ENCODE assay signal across 8 mouse cellular contexts in genomic region chr11:99385813-99386721, GRCm38 (mm10). TPM values are rescaled to one million over a fixed set of nuclear protein-coding genes. Genes with fewer than 3 reads are reported as not detected.
A peak's percentile ranks its signal among the peaks of the same experiment; 100 is the strongest.
DNase-seq lines count a peak whose midpoint lies in the region; ATAC-seq and TF ChIP-seq lines count a peak whose summit lies in the region.

No protein-coding gene starts in this region.

- no peaks in the 10 kb centered on the region for H3K9me3 ChIP-seq in forebrain, embryonic 11.5 days (ENCODE audit: control insufficient read depth, low read length)
- H3K9me3 ChIP-seq in heart, embryonic 16.5 days (replicated peaks; ENCODE audit: control insufficient read depth, low read length): no peaks in the 10 kb centered on the region
- H3K9me3 ChIP-seq in liver, embryonic 14.5 days (ENCODE audit: control insufficient read depth, low read length): no peaks in the 10 kb centered on the region
- no peaks in the 10 kb centered on the region for H3K9me3 ChIP-seq in stomach, embryonic 15.5 days

- peak; percentile 78 for DNase-seq in CD4-positive helper T cell, adult 2 months (ENCODE audit: low read depth, low spot score)
- peak; percentile 95 for DNase-seq in forebrain, embryonic 11.5 days (ENCODE audit: low spot score)
- DNase-seq in kidney, postnatal 36 days: peak; percentile 95 to 96
- DNase-seq in liver, embryonic 14.5 days (ENCODE audit: low read depth in 3 of 3, low spot score in 3 of 3): peak; percentile 40 to 55 (median 41)
- DNase-seq in neural tube, embryonic 10.5 days (ENCODE audit: extremely low spot score, low spot score): peak; percentile 93

- no peaks in the 10 kb centered on the region for H3K4me1 ChIP-seq in brown adipose tissue, adult 24 weeks (ENCODE audit: control insufficient read depth, insufficient read depth, insufficient read length, low read length)
- H3K4me1 ChIP-seq in forebrain, embryonic 11.5 days (replicated peaks; ENCODE audit: control insufficient read depth, insufficient read depth, low read length): no peaks in the 10 kb centered on the region; the same call in 1 of the 2 replicates
- H3K4me1 ChIP-seq in heart, embryonic 16.5 days (ENCODE audit: control insufficient read depth, insufficient read depth, low read length): peaks cover 3% of the 10 kb centered on the region; the same call in 1 of the 2 replicates
- H3K4me1 ChIP-seq in liver, embryonic 14.5 days (replicated peaks; ENCODE audit: control insufficient read depth in 2 of 2, insufficient read depth in 2 of 2, low read length in 1 of 2): no peaks in the 10 kb centered on the region; a peak in 1 of 4 replicates
- no peaks in the 10 kb centered on the region; the same call in 1 of the 2 replicates for H3K4me1 ChIP-seq in stomach, embryonic 15.5 days

- peak overlapping the region; percentile 71 for H3K9ac ChIP-seq in forebrain, embryonic 11.5 days (ENCODE audit: low read length)
- H3K9ac ChIP-seq in heart, embryonic 16.5 days (ENCODE audit: low read length): peak overlapping the region; percentile 81
- peak overlapping the region; percentile 38 for H3K9ac ChIP-seq in liver, embryonic 14.5 days (replicated peaks)
- H3K9ac ChIP-seq in stomach, embryonic 15.5 days: peak overlapping the region; percentile 32

- peak overlapping the region; percentile 95 for H3K27ac ChIP-seq in brown adipose tissue, adult 24 weeks (replicated peaks; ENCODE audit: low read depth, low read length)
- peak overlapping the region; percentile 96 for H3K27ac ChIP-seq in forebrain, embryonic 11.5 days (ENCODE audit: low read depth, low read length)
- peak overlapping the region; percentile 97 for H3K27ac ChIP-seq in heart, embryonic 16.5 days (ENCODE audit: low read length)
- H3K27ac ChIP-seq in liver, embryonic 14.5 days: peak overlapping the region; percentile 64
- H3K27ac ChIP-seq in stomach, embryonic 15.5 days: peak overlapping the region; percentile 97

- H3K4me2 ChIP-seq in forebrain, embryonic 11.5 days (ENCODE audit: low read depth, low read length, severe bottlenecking): peak overlapping the region; percentile 77
- H3K4me2 ChIP-seq in heart, embryonic 16.5 days (ENCODE audit: low read depth, low read length): peak overlapping the region; percentile 74
- H3K4me2 ChIP-seq in liver, embryonic 14.5 days (ENCODE audit: low read depth): peak overlapping the region; percentile 67
- peak overlapping the region; percentile 55 for H3K4me2 ChIP-seq in stomach, embryonic 15.5 days

- TF ChIP-seq EP300 in liver, embryonic 14.5 days (IDR thresholded peaks at IDR 0.05; ENCODE audit: low read depth): no peak

- no peaks in the 10 kb centered on the region for H3K27me3 ChIP-seq in forebrain, embryonic 11.5 days (ENCODE audit: control insufficient read depth, insufficient read depth, low read length)
- H3K27me3 ChIP-seq in heart, embryonic 16.5 days (ENCODE audit: control insufficient read depth, insufficient read depth, low read length): peaks cover 8% of the 10 kb centered on the region; the same call in 1 of the 2 replicates
- H3K27me3 ChIP-seq in liver, embryonic 14.5 days (ENCODE audit: control insufficient read depth, insufficient read depth, low read length): no peaks in the 10 kb centered on the region
- no peaks in the 10 kb centered on the region for H3K27me3 ChIP-seq in stomach, embryonic 15.5 days (replicated peaks)

- TF ChIP-seq CTCF in liver, embryonic 14.5 days (IDR thresholded peaks at IDR 0.05; ENCODE audit: low read depth): no peak

- WGBS in forebrain, embryonic 11.5 days: 2% methylated on average over 71 of the region's 71 CpGs
- 2% methylated on average over 71 of the region's 71 CpGs for WGBS in heart, embryonic 16.5 days
- WGBS in liver, embryonic 14.5 days (ENCODE audit: insufficient replicate concordance): 2% methylated on average over 71 of the region's 71 CpGs
- under 1% methylated on average over 69 of the region's 71 CpGs for WGBS in stomach, embryonic 15.5 days

- no peaks in the 10 kb centered on the region; the same call in 1 of the 2 replicates for H3K36me3 ChIP-seq in forebrain, embryonic 11.5 days (ENCODE audit: control insufficient read depth, insufficient read depth, low read length)
- no peaks in the 10 kb centered on the region for H3K36me3 ChIP-seq in heart, embryonic 16.5 days (ENCODE audit: control insufficient read depth, insufficient read depth)
- no peaks in the 10 kb centered on the region for H3K36me3 ChIP-seq in liver, embryonic 14.5 days (replicated peaks; ENCODE audit: control insufficient read depth, insufficient read depth, low read depth)
- no peaks in the 10 kb centered on the region for H3K36me3 ChIP-seq in stomach, embryonic 15.5 days

- peak overlapping the region; percentile 88 for H3K4me3 ChIP-seq in brown adipose tissue, adult 24 weeks (ENCODE audit: insufficient read depth, low read depth, low read length)
- H3K4me3 ChIP-seq in forebrain, embryonic 11.5 days (ENCODE audit: low read depth, low read length): peak overlapping the region; percentile 57
- H3K4me3 ChIP-seq in heart, embryonic 16.5 days (ENCODE audit: low read length): peak overlapping the region; percentile 78
- H3K4me3 ChIP-seq in liver, embryonic 14.5 days (ENCODE audit: insufficient read depth in 1 of 2, low read depth in 2 of 2, low read length in 2 of 2): peak overlapping the region; percentile 59 to 80
- peak overlapping the region; percentile 53 for H3K4me3 ChIP-seq in stomach, embryonic 15.5 days (replicated peaks)

- ATAC-seq in forebrain, embryonic 11.5 days (replicated peaks; ENCODE audit: low FRiP score): peak; percentile 90
- peak; percentile 86 for ATAC-seq in heart, embryonic 16.5 days (replicated peaks; ENCODE audit: extremely low read depth, insufficient read depth, low FRiP score)
- peak; percentile 62 for ATAC-seq in liver, embryonic 14.5 days (ENCODE audit: insufficient read depth)
- peak; percentile 78 for ATAC-seq in stomach, embryonic 15.5 days (ENCODE audit: insufficient read depth, low FRiP score, low read depth)

RNA-seq across cellular contexts. Expression of gene Krt10, which starts 3.1 kb away (rescaled TPM):
- 19.3 and 23.2 TPM in 2 replicates for polyA plus RNA-seq in brown adipose tissue, adult 24 weeks (2012; ENCODE audit: insufficient read depth, insufficient read length, missing spikeins)
- 26.8 and 28.3 TPM in 2 replicates for polyA plus RNA-seq in forebrain, embryonic 11.5 days (2014; fragmentation: Nextera tagmentation; extraction: Ambion mirVana)
- polyA plus RNA-seq in heart, embryonic 16.5 days (2015; fragmentation: Nextera tagmentation; extraction: Ambion mirVana): 13.2 and 14.1 TPM in 2 replicates
- 1.3 and 1.6 TPM in 2 replicates for polyA plus RNA-seq in liver, embryonic 14.5 days (2012; rRNA removed)
- polyA plus RNA-seq in liver, embryonic 14.5 days (2014; fragmentation: Nextera tagmentation; extraction: Ambion mirVana): 3.2 and 5.1 TPM in 2 replicates
- polyA plus RNA-seq in stomach, embryonic 15.5 days (2015; fragmentation: Nextera tagmentation; extraction: Ambion mirVana): 22.2 and 24.5 TPM in 2 replicates

RNA-seq across cellular contexts. Expression of gene Krt28, which starts 11.4 kb away (rescaled TPM):
- polyA plus RNA-seq in brown adipose tissue, adult 24 weeks (2012; ENCODE audit: insufficient read depth, insufficient read length, missing spikeins): not detected in 2 replicates
- polyA plus RNA-seq in forebrain, embryonic 11.5 days (2014; fragmentation: Nextera tagmentation; extraction: Ambion mirVana): 0.32 and 0.45 TPM in 2 replicates
- 0.09 TPM in 1 of 2 replicates, not detected in the other for polyA plus RNA-seq in heart, embryonic 16.5 days (2015; fragmentation: Nextera tagmentation; extraction: Ambion mirVana)
- 0.02 TPM in 1 of 2 replicates, not detected in the other for polyA plus RNA-seq in liver, embryonic 14.5 days (2012; rRNA removed)
- polyA plus RNA-seq in liver, embryonic 14.5 days (2014; fragmentation: Nextera tagmentation; extraction: Ambion mirVana): not detected in 2 replicates
- polyA plus RNA-seq in stomach, embryonic 15.5 days (2015; fragmentation: Nextera tagmentation; extraction: Ambion mirVana): 0.08 TPM in 2 replicates

RNA-seq across cellular contexts. Expression of gene Krt27, which starts 35.2 kb away (rescaled TPM):
- not detected in 2 replicates for polyA plus RNA-seq in brown adipose tissue, adult 24 weeks (2012; ENCODE audit: insufficient read depth, insufficient read length, missing spikeins)
- not detected in 2 replicates for polyA plus RNA-seq in forebrain, embryonic 11.5 days (2014; fragmentation: Nextera tagmentation; extraction: Ambion mirVana)
- not detected in 2 replicates for polyA plus RNA-seq in heart, embryonic 16.5 days (2015; fragmentation: Nextera tagmentation; extraction: Ambion mirVana)
- polyA plus RNA-seq in liver, embryonic 14.5 days (2012; rRNA removed): not detected in 2 replicates
- not detected in 2 replicates for polyA plus RNA-seq in liver, embryonic 14.5 days (2014; fragmentation: Nextera tagmentation; extraction: Ambion mirVana)
- polyA plus RNA-seq in stomach, embryonic 15.5 days (2015; fragmentation: Nextera tagmentation; extraction: Ambion mirVana): not detected in 2 replicates

RNA-seq across cellular contexts. Expression of gene Krt12, which starts 36.0 kb away (rescaled TPM):
- polyA plus RNA-seq in brown adipose tissue, adult 24 weeks (2012; ENCODE audit: insufficient read depth, insufficient read length, missing spikeins): not detected in 2 replicates
- 0.09 TPM in 1 of 2 replicates, not detected in the other for polyA plus RNA-seq in forebrain, embryonic 11.5 days (2014; fragmentation: Nextera tagmentation; extraction: Ambion mirVana)
- polyA plus RNA-seq in heart, embryonic 16.5 days (2015; fragmentation: Nextera tagmentation; extraction: Ambion mirVana): 0.07 TPM in 1 of 2 replicates, not detected in the other
- not detected in 2 replicates for polyA plus RNA-seq in liver, embryonic 14.5 days (2012; rRNA removed)
- polyA plus RNA-seq in liver, embryonic 14.5 days (2014; fragmentation: Nextera tagmentation; extraction: Ambion mirVana): not detected in 2 replicates
- polyA plus RNA-seq in stomach, embryonic 15.5 days (2015; fragmentation: Nextera tagmentation; extraction: Ambion mirVana): 0.09 TPM in 1 of 2 replicates, not detected in the other

RNA-seq across cellular contexts. Expression of gene Krt26, which starts 48.3 kb away (rescaled TPM):
- polyA plus RNA-seq in brown adipose tissue, adult 24 weeks (2012; ENCODE audit: insufficient read depth, insufficient read length, missing spikeins): not detected in 2 replicates
- polyA plus RNA-seq in forebrain, embryonic 11.5 days (2014; fragmentation: Nextera tagmentation; extraction: Ambion mirVana): not detected in 2 replicates
- polyA plus RNA-seq in heart, embryonic 16.5 days (2015; fragmentation: Nextera tagmentation; extraction: Ambion mirVana): not detected in 2 replicates
- not detected in 2 replicates for polyA plus RNA-seq in liver, embryonic 14.5 days (2012; rRNA removed)
- polyA plus RNA-seq in liver, embryonic 14.5 days (2014; fragmentation: Nextera tagmentation; extraction: Ambion mirVana): not detected in 2 replicates
- 0.06 TPM in 1 of 2 replicates, not detected in the other for polyA plus RNA-seq in stomach, embryonic 15.5 days (2015; fragmentation: Nextera tagmentation; extraction: Ambion mirVana)

Comparison
In these comparisons a context has a peak if more than half of its experiments do, and no peak if none do; other contexts are left out.
1. Peak in every context shown above with its lines: DNase-seq, ATAC-seq, H3K4me3 ChIP-seq and H3K27ac ChIP-seq.
2. DNase-seq: peak in every context shown above with its lines; median percentile 96 in kidney, postnatal 36 days; 95 in forebrain, embryonic 11.5 days; 93 in neural tube, embryonic 10.5 days; 78 in CD4-positive helper T cell, adult 2 months; 41 in liver, embryonic 14.5 days.